Mouse (Mus musculus): ENCODE results near the gene Rab4a.
"Not testable (repeated sequence)": the region's sequence is repeated elsewhere in the genome, so short reads cannot be mapped to it uniquely, and the experiment has no call there.

Rab4a gene

GRCm38 (mm10) chr8:123788416-123789170, 17.2 kb upstream of the Rab4a start:
- DNase-seq (ENCODE audit: low read depth), result no peak

GRCm38 (mm10) chr8:123789461-123789860, 16.3 kb upstream of the Rab4a start:
- DNase-seq (ENCODE audit: low read depth), result no peak

DNA sequence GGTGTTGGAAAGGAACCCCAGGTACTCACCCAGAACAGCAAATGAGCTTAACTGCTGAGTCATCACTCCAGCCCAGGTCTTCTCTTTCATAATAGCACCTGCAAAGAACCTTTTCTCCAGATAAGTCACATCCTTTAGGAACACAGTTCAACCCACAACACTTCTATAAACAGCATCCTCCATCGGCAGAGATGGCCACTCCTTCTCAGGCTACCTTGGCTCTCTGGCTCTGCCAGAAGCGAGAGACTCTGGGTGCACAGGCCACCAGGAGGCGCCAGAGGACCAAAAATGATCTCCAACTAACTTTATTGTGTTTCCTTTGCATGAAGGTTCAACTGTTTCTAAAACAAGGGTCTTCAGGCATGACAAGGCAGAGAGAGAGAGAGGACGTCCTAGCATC, 15.8 kb upstream of the Rab4a start:
- peak; percentile 93 for DNase-seq (ENCODE audit: low read depth)

- no peak for DNase-seq (ENCODE audit: low read depth)
Measured at GRCm38 (mm10) chr8:123791101-123791844, 14.5 kb upstream of the Rab4a start.

- DNase-seq (ENCODE audit: low read depth), result no peak
Measured at GRCm38 (mm10) chr8:123791845-123792225, 13.9 kb upstream of the Rab4a start.

GRCm38 (mm10) chr8:123793900-123794299, 11.9 kb upstream of the Rab4a start:
- DNase-seq (ENCODE audit: low read depth), result no peak

DNA sequence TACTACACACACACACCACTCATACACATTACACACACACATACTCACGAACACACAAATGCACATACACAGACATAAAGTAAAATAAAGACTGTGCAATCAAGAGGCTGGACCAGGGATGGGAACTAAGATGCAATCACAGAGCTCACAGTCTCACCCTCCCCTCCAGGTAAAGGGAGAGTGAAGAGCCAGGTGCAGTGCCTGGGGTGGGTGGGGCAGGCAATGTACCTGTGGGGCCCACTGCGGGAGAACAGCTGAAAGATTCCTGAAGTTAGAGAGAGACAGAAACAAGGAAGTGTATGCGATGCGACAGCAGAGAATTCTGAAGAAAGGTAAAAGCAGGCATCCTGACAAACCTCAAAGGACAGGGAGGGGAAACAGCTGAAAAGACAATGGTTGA, 11.0 kb upstream of the Rab4a start:
- DNase-seq (ENCODE audit: low read depth), result no peak

- no peak for DNase-seq (ENCODE audit: low read depth)
Measured at GRCm38 (mm10) chr8:123796758-123797157, 9.0 kb upstream of the Rab4a start.

GRCm38 (mm10) chr8:123797928-123798327, 7.9 kb upstream of the Rab4a start:
- no peak for DNase-seq (ENCODE audit: low read depth)

DNA sequence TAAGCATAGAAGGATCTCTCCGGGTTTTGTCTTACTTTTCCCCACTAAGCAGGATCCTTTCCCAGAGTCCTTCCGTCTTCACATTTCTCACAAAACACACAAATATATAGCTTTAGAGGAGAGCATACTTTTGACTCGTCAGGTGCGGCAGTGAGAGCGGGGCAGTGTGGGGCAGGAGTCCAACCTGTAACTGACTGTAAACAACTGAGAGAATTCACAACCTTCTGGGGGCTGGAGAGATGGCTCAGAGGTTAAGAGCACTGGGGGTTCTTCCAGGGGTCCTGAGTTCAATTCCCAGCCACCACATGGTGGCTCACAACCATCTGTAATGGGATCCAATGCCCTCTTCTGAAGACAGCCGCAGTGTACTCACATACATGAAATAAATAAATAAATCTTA, 6.4 kb upstream of the Rab4a start:
- DNase-seq (ENCODE audit: low read depth), result no peak

GRCm38 (mm10) chr8:123799885-123800284, 5.9 kb upstream of the Rab4a start:
- DNase-seq (ENCODE audit: low read depth), result peak; percentile 78

- DNase-seq (ENCODE audit: low read depth), result no peak
Measured at GRCm38 (mm10) chr8:123800867-123801266, 4.9 kb upstream of the Rab4a start.

GRCm38 (mm10) chr8:123801538-123801937, 4.2 kb upstream of the Rab4a start:
- no peak for DNase-seq (ENCODE audit: low read depth)

GRCm38 (mm10) chr8:123803639-123804038, 2.1 kb upstream of the Rab4a start:
- DNase-seq (ENCODE audit: low read depth), result no peak

DNA sequence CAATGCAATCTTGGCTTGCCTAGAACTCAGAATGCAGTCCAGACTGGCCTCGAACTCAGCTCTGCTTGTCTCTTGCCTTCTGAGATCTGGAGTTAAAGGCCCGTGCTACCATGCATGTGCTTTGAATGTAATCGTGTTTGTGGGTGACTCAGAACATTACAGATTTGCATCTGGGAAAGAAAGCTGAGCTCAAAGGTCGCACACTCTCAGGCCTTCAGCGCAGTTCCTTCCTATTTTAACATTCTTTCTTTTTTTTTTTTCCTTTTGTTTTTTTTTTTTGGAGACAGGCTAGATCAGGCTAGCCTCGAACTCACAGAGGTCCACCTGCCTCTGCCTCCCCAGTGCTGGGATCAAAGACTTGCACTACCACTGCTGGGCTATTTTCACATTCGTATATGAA, 1.2 kb upstream of the Rab4a start:
- DNase-seq (ENCODE audit: low read depth), result no peak

DNA sequence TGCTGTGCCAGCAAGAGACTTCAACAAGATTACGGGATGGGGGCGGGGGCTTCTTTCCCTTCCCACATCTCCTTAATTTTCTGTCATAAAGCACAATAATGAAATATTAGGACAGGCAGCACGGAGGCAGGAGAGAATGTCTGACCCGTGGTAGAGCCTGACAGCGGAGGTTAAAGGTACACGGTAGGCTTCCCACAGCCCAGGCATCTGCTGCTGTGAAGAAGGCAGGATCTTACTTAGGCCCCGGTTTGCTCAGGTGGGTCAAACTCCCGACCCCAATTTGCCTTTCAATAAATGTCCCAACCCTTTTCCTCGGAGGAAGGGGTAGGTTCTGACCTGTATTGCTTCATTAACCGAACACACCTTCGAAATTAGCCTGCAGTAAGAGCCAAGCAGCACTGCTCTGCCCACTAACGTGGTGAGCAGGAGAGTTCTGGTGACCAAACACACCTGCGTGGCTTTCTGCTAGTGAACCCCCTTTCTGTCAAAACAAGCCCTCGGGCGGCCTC, 522 bp upstream of the Rab4a start:
- DNase-seq (ENCODE audit: low read depth), result no peak

DNA sequence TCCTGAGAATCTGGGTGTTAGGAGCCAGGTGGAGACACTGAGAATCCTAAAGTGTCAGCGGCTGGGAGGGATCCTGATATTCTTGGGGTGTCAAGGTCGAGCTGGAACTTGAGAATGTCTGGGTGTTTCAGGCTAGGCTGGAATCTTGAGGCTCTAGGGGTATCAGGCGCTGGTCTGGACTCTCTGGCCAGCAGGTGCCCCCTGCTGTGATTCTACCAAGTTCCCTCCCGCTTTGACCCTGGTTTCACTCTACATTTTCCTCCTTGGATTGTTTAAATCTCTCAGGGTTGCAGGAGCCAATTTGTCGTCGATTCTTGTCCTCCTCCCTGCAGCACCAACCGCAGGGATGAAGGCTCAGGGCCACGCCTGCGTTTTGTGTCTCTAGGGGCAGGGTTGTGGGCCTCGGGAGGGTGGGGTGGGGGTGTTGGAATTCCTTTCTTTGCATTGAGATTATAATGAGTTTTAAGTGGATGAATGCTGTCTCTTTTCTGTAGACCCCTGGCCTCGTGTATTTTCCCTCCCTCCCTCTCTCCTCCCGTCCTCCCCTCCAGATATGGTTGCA, 670 bp downstream of the Rab4a start:
- peak; percentile 35 for DNase-seq (ENCODE audit: low read depth)

DNA sequence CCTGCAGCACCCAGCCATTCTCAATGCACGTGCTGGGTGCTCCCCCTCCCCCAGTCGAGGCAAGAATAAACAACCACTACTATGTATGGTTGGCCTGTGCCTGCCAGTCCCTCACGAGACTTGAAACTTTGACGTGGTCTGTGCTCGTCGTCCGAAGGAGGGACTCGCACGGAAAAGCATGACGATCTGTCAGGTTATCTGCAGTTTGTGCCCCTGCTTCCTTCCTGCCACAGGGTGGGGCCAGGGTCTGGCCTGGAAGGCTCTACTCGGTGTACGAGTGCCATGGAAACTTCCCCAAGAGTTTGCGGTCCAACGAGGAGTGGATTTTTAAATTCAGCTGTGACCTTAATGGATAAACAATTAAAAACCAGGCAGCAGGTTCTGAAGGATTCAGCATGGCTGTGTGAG, 1.2 kb downstream of the Rab4a start:
- peak; percentile 39 for DNase-seq (ENCODE audit: low read depth)

GRCm38 (mm10) chr8:123807852-123808573, 2.2 kb downstream of the Rab4a start:
- DNase-seq (ENCODE audit: low read depth), result no peak

DNA sequence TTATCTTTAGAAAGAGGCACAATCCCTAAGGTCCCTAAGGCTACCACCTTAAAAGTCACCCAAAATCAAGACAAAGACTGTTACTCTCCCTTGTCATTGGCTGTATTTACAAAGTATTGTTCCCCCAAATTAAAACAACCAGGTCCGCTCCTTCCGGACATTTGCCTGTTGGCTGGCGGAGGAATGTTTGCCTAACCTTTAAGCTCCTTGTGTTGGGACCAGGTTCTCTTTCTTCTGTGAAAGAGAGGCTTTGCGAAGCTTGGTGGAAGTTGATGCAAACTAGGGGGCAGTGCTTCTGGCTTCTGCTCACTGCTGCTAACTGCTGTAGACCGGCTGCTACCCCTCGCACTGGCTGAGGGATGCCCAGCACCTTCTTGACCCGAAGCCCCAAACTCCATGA, 2.9 kb downstream of the Rab4a start:
- no peak for DNase-seq (ENCODE audit: low read depth)

- not testable (repeated sequence) for DNase-seq (ENCODE audit: low read depth)
Measured at GRCm38 (mm10) chr8:123809342-123809741, 3.6 kb downstream of the Rab4a start.

- DNase-seq (ENCODE audit: low read depth), result no peak
Measured at GRCm38 (mm10) chr8:123812227-123812626, 6.4 kb downstream of the Rab4a start.

Measured in NIH3T3 (cell line).